Mouse (Mus musculus) MEL (cell line): ENCODE data around the gene Flad1. TPM values are rescaled to one million over a fixed set of nuclear protein-coding genes. Genes with fewer than 3 reads are reported as not detected.
A peak's percentile ranks its signal among the peaks of the same experiment; 100 is the strongest.

Experiments
- DNase-seq: peaks from one replicate; pipeline ENCODE4 v3.0.0; 2011; ENCODE audit warnings: low read depth, low spot score
- H3K27ac ChIP-seq: 2 replicates; pipeline ENCODE4 v1.5.1; 2012; ENCODE audit warnings: low read depth, mild to moderate bottlenecking, control low read depth, low read length, moderate library complexity; ENCODE audit not compliant: control insufficient read depth
- H3K27me3 ChIP-seq, 2 experiments: fragments of 150-350 bp in 1 of 2; sonication (generic) in 1 of 2; 2 replicates each; pipeline ENCODE4 v1.6.1; 2012; ENCODE audit warnings: low read length in 2 of 2, mild to moderate bottlenecking in 2 of 2, improper control_type of control experiment in 1 of 2, moderate library complexity in 1 of 2; ENCODE audit not compliant: insufficient read depth in 2 of 2, control insufficient read depth in 1 of 2
- H3K36me3 ChIP-seq, 2 experiments: 2 replicates each; pipeline ENCODE4 v1.6.1; 2012 to 2014; ENCODE audit warnings: low read length in 2 of 2, improper control_type of control experiment in 1 of 2, inconsistent platforms in 1 of 2, mild to moderate bottlenecking in 1 of 2; ENCODE audit not compliant: insufficient read depth in 2 of 2, control insufficient read depth in 1 of 2
- H3K4me1 ChIP-seq, 2 experiments: fragments of 150-350 bp in 1 of 2; sonication (generic) in 1 of 2; 2 replicates each; pipeline ENCODE4 v1.6.1; 2012; ENCODE audit warnings: low read length in 2 of 2, improper control_type of control experiment in 1 of 2, mild to moderate bottlenecking in 1 of 2; ENCODE audit not compliant: insufficient read depth in 2 of 2, control insufficient read depth in 1 of 2
- H3K4me3 ChIP-seq, 2 experiments: fragments of 150-350 bp in 1 of 2; sonication (generic) in 1 of 2; 2 replicates each; pipeline ENCODE4 v1.5.1; 2012; ENCODE audit warnings: low read depth in 2 of 2, low read length in 2 of 2, mild to moderate bottlenecking in 2 of 2, moderate library complexity in 2 of 2, control low read depth in 1 of 2, improper control_type of control experiment in 1 of 2; ENCODE audit not compliant: control insufficient read depth in 1 of 2, insufficient read depth in 1 of 2
- H3K79me2 ChIP-seq: 2 replicates; pipeline ENCODE4 v1.6.1; 2012; ENCODE audit warnings: mild to moderate bottlenecking, low read length, moderate library complexity; ENCODE audit not compliant: control insufficient read depth, poor library complexity, insufficient read depth
- H3K9ac ChIP-seq: 2 replicates; pipeline ENCODE4 v1.6.1; 2012; ENCODE audit warnings: low read depth, mild to moderate bottlenecking, control low read depth, low read length, moderate library complexity; ENCODE audit not compliant: control insufficient read depth, poor library complexity, severe bottlenecking
- H3K9me3 ChIP-seq: fragments of 150-350 bp; sonication (generic); replicated peaks from 2 replicates; pipeline ENCODE4 v1.6.1; 2012; ENCODE audit warnings: mild to moderate bottlenecking, low read length, improper control_type of control experiment, moderate library complexity; ENCODE audit not compliant: insufficient read depth
- EP300 ChIP-seq, 2 experiments: IDR thresholded peaks; 2 replicates each; pipeline ENCODE4 v1.6.1; 2011; ENCODE audit warnings: improper control_type of control experiment in 2 of 2, low read length in 2 of 2, low read depth in 1 of 2, mild to moderate bottlenecking in 1 of 2
- GATA1 ChIP-seq: IDR thresholded peaks from 2 replicates; pipeline ENCODE4 v1.6.1; 2011; ENCODE audit warnings: low read depth, low read length, improper control_type of control experiment
- HCFC1 ChIP-seq: IDR thresholded peaks from 2 replicates; pipeline ENCODE4 v1.6.1; 2012; ENCODE audit warnings: low read depth, mild to moderate bottlenecking, inconsistent platforms, low read length, improper control_type of control experiment, moderate library complexity
- KAT2A ChIP-seq: conservative IDR thresholded peaks from 2 replicates; pipeline ENCODE4 v1.6.1; 2012; ENCODE audit warnings: low read depth, low read length, improper control_type of control experiment, inconsistent platforms
- MAFK ChIP-seq: IDR thresholded peaks from 2 replicates; pipeline ENCODE4 v1.6.1; 2011; ENCODE audit warnings: low read depth, mild to moderate bottlenecking, low read length, improper control_type of control experiment, borderline replicate concordance
- MEF2A ChIP-seq: IDR thresholded peaks from 2 replicates; pipeline ENCODE4 v1.6.1; 2014; ENCODE audit warnings: low read depth, mild to moderate bottlenecking, inconsistent platforms, low read length, improper control_type of control experiment; ENCODE audit not compliant: poor library complexity, insufficient replicate concordance, severe bottlenecking; ENCODE audit errors: extremely low read depth
- MYC ChIP-seq: IDR thresholded peaks from 2 replicates; pipeline ENCODE4 v1.6.1; 2011; ENCODE audit warnings: low read depth, mild to moderate bottlenecking, low read length, improper control_type of control experiment, moderate library complexity
- NELFE ChIP-seq: IDR thresholded peaks from 2 replicates; pipeline ENCODE4 v1.6.1; 2011; ENCODE audit warnings: low read depth, low read length, improper control_type of control experiment
- POLR2A ChIP-seq, 2 experiments: IDR thresholded peaks; 2 replicates each; pipeline ENCODE4 v1.6.1; 2011 to 2012; ENCODE audit warnings: low read length in 2 of 2, mild to moderate bottlenecking in 2 of 2, control low read depth in 1 of 2, improper control_type of control experiment in 1 of 2, low read depth in 1 of 2, moderate library complexity in 1 of 2; ENCODE audit not compliant: control insufficient read depth in 1 of 2, insufficient read depth in 1 of 2, poor library complexity in 1 of 2
- POLR2AphosphoS2 ChIP-seq: IDR thresholded peaks from 2 replicates; pipeline ENCODE4 v1.6.1; 2011; ENCODE audit warnings: low read length, improper control_type of control experiment
- SIN3A ChIP-seq: IDR thresholded peaks from 2 replicates; pipeline ENCODE4 v1.6.1; 2012; ENCODE audit warnings: low read length, improper control_type of control experiment, inconsistent platforms
- TAL1 ChIP-seq: IDR thresholded peaks from 2 replicates; pipeline ENCODE4 v1.6.1; 2012; ENCODE audit warnings: mild to moderate bottlenecking, inconsistent platforms, low read length, moderate library complexity, mixed read lengths
- TCF12 ChIP-seq: IDR thresholded peaks from 2 replicates; pipeline ENCODE4 v1.6.1; 2014; ENCODE audit warnings: low read depth, mild to moderate bottlenecking, inconsistent platforms, low read length, improper control_type of control experiment, moderate library complexity
- UBTF ChIP-seq: IDR thresholded peaks from 2 replicates; pipeline ENCODE4 v1.6.1; 2012; ENCODE audit warnings: low read depth, mild to moderate bottlenecking, inconsistent platforms, low read length, improper control_type of control experiment, moderate library complexity, borderline replicate concordance; ENCODE audit not compliant: insufficient read depth
- ZMIZ1 ChIP-seq: IDR thresholded peaks from 2 replicates; pipeline ENCODE4 v1.6.1; 2012; ENCODE audit warnings: low read depth, mild to moderate bottlenecking, inconsistent platforms, low read length, improper control_type of control experiment, moderate library complexity
- polyA plus RNA-seq, 2 experiments: library from polyadenylated mRNA; stranded (reverse) in 1 of 2; unstranded in 1 of 2; fragments of >175 nt in 1 of 2; fragments of >200 nt in 1 of 2; gene quantifications; 2 replicates each; pipeline versions ENCODE4 v1.2.1 to v1.2.4; 2012; ENCODE audit warnings: low replicate concordance in 2 of 2, low read depth in 1 of 2; ENCODE audit not compliant: insufficient read length in 2 of 2, insufficient read depth in 1 of 2, missing spikeins in 1 of 2
- total RNA-seq: library from RNA; depleted of rRNA; stranded (reverse); fragments of 300-350 nt; gene quantifications from 2 replicates; pipeline ENCODE4 v1.2.3, GENCODE M21; 2012

The Flad1 gene
- total and polyA plus RNA-seq, 3 experiments, result 42.9 to 54.2 TPM; not detected in 1

DNA sequence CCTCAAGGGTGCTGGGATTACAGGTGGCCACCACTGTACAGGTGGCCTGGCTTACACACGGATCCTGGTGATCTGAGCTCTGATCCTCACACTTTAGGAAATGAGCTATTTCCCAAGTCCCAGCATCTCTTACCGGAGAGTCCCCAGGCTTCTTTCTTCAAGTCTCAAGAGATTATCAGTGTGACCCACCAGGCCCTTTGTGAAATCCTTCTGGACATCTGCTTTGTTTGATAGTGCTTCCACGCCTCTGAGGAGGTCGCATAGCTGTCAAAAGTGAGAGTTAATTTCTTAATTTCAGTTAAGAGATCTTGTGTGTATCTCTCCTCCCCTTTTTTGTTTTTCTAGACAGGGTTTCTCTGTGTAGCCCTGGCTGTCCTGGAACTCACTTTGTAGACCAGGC is 14.2 kb upstream of the Flad1 start:
- Histone ChIP-seq H3K36me3 (peaks cover 9 to 36% of the 10 kb centered on the region in 2 experiments), H3K79me2 (peaks cover 9% of the 10 kb centered on the region), H3K4me1 (peaks cover 19 to 37% of the 10 kb centered on the region in 2 experiments), H3K9ac (no peak overlapping the region), H3K27ac (no peak overlapping the region), H3K4me3 (no peak overlapping the region), H3K9me3 (no peaks in the 10 kb centered on the region), H3K27me3 (no peaks in the 10 kb centered on the region)
- peak; percentile 31 for DNase-seq
- TF ChIP-seq GATA1 (0 out of 2 replicates have a peak, but pooled peaks have one; percentile 9), SIN3A (no peak), EP300 (IDR thresholded peaks at IDR 0.05; ENCODE audit: low read depth in 1 of 2, low read length in 2 of 2) (0 out of 4 replicates have a peak, but pooled peaks of 1 of the 2 experiments have one; percentile 7), TAL1 (peak; percentile 50)

DNA sequence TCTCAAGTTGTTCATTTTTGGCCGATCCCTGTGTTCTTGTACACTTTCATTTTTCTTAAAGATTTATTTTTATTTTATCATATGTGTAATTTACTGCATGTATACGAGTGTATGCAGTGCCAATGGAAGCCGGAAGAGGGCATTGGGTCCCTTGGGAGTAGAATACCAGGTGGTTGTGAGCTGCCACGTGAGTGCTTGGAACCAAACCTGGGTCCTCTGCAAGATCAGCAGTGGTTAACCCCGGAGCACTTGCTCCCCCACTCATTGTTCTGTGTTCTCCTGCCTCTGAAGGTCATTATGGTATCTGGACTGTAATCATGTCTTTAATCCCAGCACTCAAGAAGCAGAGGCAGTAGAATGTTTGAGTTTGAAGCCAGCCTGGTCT is 13.5 kb upstream of the Flad1 start:
- Histone ChIP-seq H3K27ac (no peak overlapping the region), H3K9ac (no peak overlapping the region), H3K27me3 (no peaks in the 10 kb centered on the region)
- TF ChIP-seq TCF12 (no peak), NELFE (no peak), POLR2AphosphoS2 (no peak), POLR2A (IDR thresholded peaks at IDR 0.05; ENCODE audit: control insufficient read depth in 1 of 2, insufficient read depth in 1 of 2, low read depth in 1 of 2, low read length in 2 of 2, poor library complexity in 1 of 2) (no peak), MAFK (no peak), GATA1 (no peak), MEF2A (no peak), HCFC1 (no peak), UBTF (no peak), TAL1 (no peak), EP300 (IDR thresholded peaks at IDR 0.05; ENCODE audit: low read depth in 1 of 2, low read length in 2 of 2) (no peak), MYC (no peak), KAT2A (no peak), SIN3A (no peak), ZMIZ1 (no peak)
- TF ChIP-seq, all 39 proteins: peak for 0
- Histone ChIP-seq H3K4me1 (peaks cover 18 to 40% of the 10 kb centered on the region in 2 experiments), H3K9me3 (no peaks in the 10 kb centered on the region), H3K36me3 (peaks cover 9 to 41% of the 10 kb centered on the region in 2 experiments), H3K4me3 (no peak overlapping the region), H3K79me2 (peaks cover 9% of the 10 kb centered on the region)
- DNase-seq, result no peak
